Mouse (Mus musculus) layer of hippocampus, adult 8-10 months (tissue): ENCODE measurements around the gene Alpl. TPM values are rescaled to one million over a fixed set of nuclear protein-coding genes. Genes with fewer than 3 reads are reported as not detected.

Experiments
- DNase-seq, 2 experiments: peaks; one replicate each; pipeline ENCODE4 v3.0.0; 2022; ENCODE audit warnings: low spot score in 2 of 2
- total RNA-seq, 4 experiments: library from RNA; stranded (reverse); gene quantifications; 2 replicates each; pipeline ENCODE4 v1.2.4; 2022

The Alpl gene
- total RNA-seq, 4 experiments from 2014 or later, result 6.2 to 9.3 (median 7.1) TPM

GRCm38 (mm10) chr4:137770901-137771612 lies 25.1 kb downstream of the Alpl start:
- DNase-seq, result no peak

- DNase-seq, result no peak
Observed at GRCm38 (mm10) chr4:137769635-137770034, 26.5 kb downstream of the Alpl start.

- DNase-seq, result no peak
Observed at GRCm38 (mm10) chr4:137768831-137769230, 27.4 kb downstream of the Alpl start.

GRCm38 (mm10) chr4:137768381-137768780 lies 27.8 kb downstream of the Alpl start:
- no peak for DNase-seq

GRCm38 (mm10) chr4:137766365-137766764 lies 29.8 kb downstream of the Alpl start:
- DNase-seq, result no peak

- DNase-seq, result peak; percentile 62 to 79
Observed at GRCm38 (mm10) chr4:137765554-137765971, 30.6 kb downstream of the Alpl start.

GRCm38 (mm10) chr4:137764621-137765020 lies 31.6 kb downstream of the Alpl start:
- no peak for DNase-seq

- no peak for DNase-seq
Observed at GRCm38 (mm10) chr4:137763920-137764495, 32.2 kb downstream of the Alpl start.

GRCm38 (mm10) chr4:137762886-137763285 lies 33.3 kb downstream of the Alpl start:
- no peak for DNase-seq

- DNase-seq, result no peak
Observed at GRCm38 (mm10) chr4:137754446-137754845, 41.7 kb downstream of the Alpl start.

- no peak for DNase-seq
Observed at GRCm38 (mm10) chr4:137753199-137753598, 43.0 kb downstream of the Alpl start.

- DNase-seq, result no peak
Observed at GRCm38 (mm10) chr4:137752471-137752870, 43.7 kb downstream of the Alpl start.

- no peak for DNase-seq
Observed at GRCm38 (mm10) chr4:137751717-137752116, 44.5 kb downstream of the Alpl start.

GRCm38 (mm10) chr4:137751310-137751709 lies 44.9 kb downstream of the Alpl start:
- DNase-seq, result no peak

GRCm38 (mm10) chr4:137750121-137750520 lies 46.1 kb downstream of the Alpl start:
- DNase-seq, result no peak

- no peak for DNase-seq
Observed at GRCm38 (mm10) chr4:137749680-137750079, 46.5 kb downstream of the Alpl start.

GRCm38 (mm10) chr4:137748726-137749125 lies 47.5 kb downstream of the Alpl start:
- no peak for DNase-seq

- DNase-seq, result no peak
Observed at GRCm38 (mm10) chr4:137747590-137747989, 48.6 kb downstream of the Alpl start.

GRCm38 (mm10) chr4:137747091-137747490 lies 49.1 kb downstream of the Alpl start:
- DNase-seq, result no peak

GRCm38 (mm10) chr4:137744433-137744918 lies 51.7 kb downstream of the Alpl start:
- no peak for DNase-seq

GRCm38 (mm10) chr4:137743791-137744190 lies 52.4 kb downstream of the Alpl start:
- no peak for DNase-seq

- no peak for DNase-seq
Observed at GRCm38 (mm10) chr4:137740350-137740749, 55.8 kb downstream of the Alpl start.
